Mouse (Mus musculus) lung, postnatal 0 days (tissue): ENCODE results near the gene Gpr165. TPM values are rescaled to one million over a fixed set of nuclear protein-coding genes. Genes with fewer than 3 reads are reported as not detected.

ENCODE experiments used
- ATAC-seq: fragments of 200-750 bp; cut with Nextera tagmentation; 2 replicates; pipeline ENCODE4 v1.8.0; 2017; ENCODE audit warnings: moderate library complexity
- DNase-seq: peaks from one replicate; pipeline ENCODE4 v3.0.0-alpha.2; 2016; ENCODE audit warnings: low spot score
- H3K27ac ChIP-seq: fragments of 300-500 bp; sonication (generic); 2 replicates; pipeline ENCODE4 v1.5.1; 2014; ENCODE audit warnings: antibody characterized with exemption, mild to moderate bottlenecking, low read length, mixed read lengths
- H3K27me3 ChIP-seq: fragments of 300-500 bp; sonication (generic); replicated peaks from 2 replicates; pipeline ENCODE4 v1.6.1; 2014; ENCODE audit warnings: low read length, mixed read lengths; ENCODE audit not compliant: insufficient read depth
- H3K36me3 ChIP-seq: fragments of 300-500 bp; sonication (generic); 2 replicates; pipeline ENCODE4 v1.6.1; 2014; ENCODE audit warnings: low read length, mixed read lengths; ENCODE audit not compliant: insufficient read depth
- H3K4me1 ChIP-seq: fragments of 300-500 bp; sonication (generic); 2 replicates; pipeline ENCODE4 v1.6.1; 2014; ENCODE audit warnings: antibody characterized with exemption, low read depth, low read length, mixed read lengths; ENCODE audit not compliant: insufficient read depth
- H3K4me2 ChIP-seq: fragments of 300-500 bp; sonication (generic); replicated peaks from 2 replicates; pipeline ENCODE4 v1.6.1; 2014; ENCODE audit warnings: low read depth, mild to moderate bottlenecking, low read length, moderate library complexity, mixed read lengths
- H3K4me3 ChIP-seq: fragments of 300-500 bp; sonication (generic); 2 replicates; pipeline ENCODE4 v1.5.1; 2014; ENCODE audit warnings: low read depth, low read length
- H3K9ac ChIP-seq: fragments of 300-500 bp; sonication (generic); replicated peaks from 2 replicates; pipeline ENCODE4 v1.6.1; 2014; ENCODE audit warnings: low read depth, mild to moderate bottlenecking
- H3K9me3 ChIP-seq: fragments of 300-500 bp; sonication (generic); 2 replicates; pipeline ENCODE4 v1.6.1; 2016; ENCODE audit warnings: low read length, mixed read lengths
- CTCF ChIP-seq: IDR thresholded peaks from 2 replicates; pipeline ENCODE4 v1.5.1; 2016; ENCODE audit warnings: antibody characterized with exemption, mild to moderate bottlenecking
- EP300 ChIP-seq: IDR thresholded peaks from 2 replicates; pipeline ENCODE4 v1.6.1; 2016; ENCODE audit warnings: antibody characterized with exemption, mild to moderate bottlenecking, control low read depth
- WGBS: fragments of 180-500 bp; shearing (Covaris S2); extraction: QIAGEN DNeasy Blood & Tissue Kit; methylation state at CpG from one replicate; pipeline ENCODE4 v1.1.7; 2014; 5-methylcytosine and 5-hydroxymethylcytosine counted together
- polyA plus RNA-seq: library from polyadenylated mRNA; unstranded; fragments of >200 nt; fragmentation: Nextera tagmentation; extraction: Ambion mirVana; gene quantifications from 2 replicates; pipeline ENCODE4 v1.2.1, GENCODE M21; 2015

Gene Gpr165
- polyA plus RNA-seq, result not detected in 2 replicates

DNA sequence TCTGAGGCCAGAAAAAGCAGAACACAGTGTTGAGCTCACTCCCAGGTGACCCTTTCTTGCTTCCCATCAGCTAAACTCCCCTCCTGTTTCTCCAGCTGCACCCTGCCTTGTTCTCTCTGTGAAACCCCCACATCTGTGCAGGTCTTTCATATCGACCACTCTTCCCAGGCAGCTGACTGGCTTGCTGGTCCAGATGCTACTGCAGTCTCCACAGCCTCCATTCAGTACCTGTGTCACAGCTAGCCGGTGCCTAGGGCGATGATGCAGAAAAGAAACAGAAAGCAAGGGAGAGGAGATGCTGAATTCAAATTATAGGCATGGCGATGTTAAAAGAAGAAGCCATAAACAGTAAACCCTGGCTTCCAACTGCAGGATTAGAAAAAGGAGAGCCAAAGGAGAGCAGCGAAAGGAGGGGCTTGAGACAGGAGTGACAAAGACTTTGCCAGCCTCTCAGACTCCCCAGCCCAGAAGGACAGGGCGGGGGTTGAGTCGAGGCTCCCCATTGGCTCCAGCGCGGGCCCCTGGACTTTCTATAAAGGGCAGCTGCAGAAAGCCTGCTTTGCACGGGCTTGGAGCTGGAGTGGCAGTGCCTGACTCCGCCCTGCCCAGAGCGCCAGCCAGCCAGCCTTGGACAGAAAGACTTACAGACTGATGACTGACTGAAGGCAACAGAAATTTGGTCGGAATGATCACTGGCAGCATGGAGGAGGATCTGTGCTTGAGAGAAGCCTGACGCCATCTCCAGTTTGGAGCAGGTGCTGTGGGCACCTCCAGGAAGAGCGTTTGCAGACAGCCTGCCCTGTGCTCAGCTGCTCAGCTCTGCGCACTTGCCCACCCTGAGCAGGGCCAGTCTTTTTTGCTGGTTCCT lies at the start of gene Gpr165:
Gene Gpr165 (plus strand): TSS at position 535 of the 868 bp plus-strand sequence.
- TF ChIP-seq CTCF (no peak), EP300 (no peak)
- H3K9ac ChIP-seq, result no peak within 1 kb of the TSS
- H3K36me3 ChIP-seq, result no peaks in the 10 kb centered on the region
- no peaks in the 10 kb centered on the region for H3K27me3 ChIP-seq
- no peak within 1 kb of the TSS for H3K27ac ChIP-seq
- peak; percentile 66 for ATAC-seq
- WGBS, result 21% methylated on average over 16 of the region's 16 CpGs
- H3K4me2 ChIP-seq, result peak within 1 kb of the TSS; percentile 35
- no peaks in the 10 kb centered on the region for H3K9me3 ChIP-seq
- peak; percentile 4 for DNase-seq
- H3K4me1 ChIP-seq, result no peaks in the 10 kb centered on the region
- no peak within 1 kb of the TSS for H3K4me3 ChIP-seq

- ATAC-seq (no peak), DNase-seq (no peak)
- Histone ChIP-seq H3K4me3 (no peak overlapping the region), H3K27me3 (no peaks in the 10 kb centered on the region), H3K27ac (no peak overlapping the region), H3K4me1 (no peaks in the 10 kb centered on the region), H3K4me2 (no peak overlapping the region), H3K9me3 (no peaks in the 10 kb centered on the region), H3K36me3 (no peaks in the 10 kb centered on the region), H3K9ac (no peak overlapping the region)
- no peak for TF ChIP-seq CTCF
- TF ChIP-seq EP300, result no peak
- WGBS, result 34% methylated on average over 1 of the region's 1 CpGs
These were observed 38.4 kb upstream of the Gpr165 start for GRCm38 (mm10) chrX:96674871-96675270.
